Comparison of ENCODE assay signal across 8 mouse cellular contexts in genomic region chr6:99026635-99027541, GRCm38 (mm10).
A peak's percentile ranks its signal among the peaks of the same experiment; 100 is the strongest.
DNase-seq lines count a peak whose midpoint lies in the region; ATAC-seq and TF ChIP-seq lines count a peak whose summit lies in the region.

No protein-coding gene starts in this region.

- H3K4me2 ChIP-seq in CH12.LX (ENCODE audit: insufficient read depth, low read depth, poor library complexity, severe bottlenecking) = peak overlapping the region; percentile 24
- H3K4me2 ChIP-seq in forebrain, embryonic 12.5 days = peak overlapping the region; percentile 81
- H3K4me2 ChIP-seq in midbrain, embryonic 16.5 days (ENCODE audit: low read length) = peak overlapping the region; percentile 74

- peak; percentile 41 for TF ChIP-seq POLR2A in CH12.LX (IDR thresholded peaks at IDR 0.05; ENCODE audit: low read depth, low read length)
- TF ChIP-seq POLR2A in cerebellum, adult 2 months (IDR thresholded peaks at IDR 0.05; ENCODE audit: borderline replicate concordance, insufficient read depth, low read length) = no peak

- dilution Hi-C loops in CH12.LX (cut with MboI; ENCODE audit: extremely low pct_ligation_motif_present, extremely low pct_unique_long_range_greater_than_20kb, low sequenced_read_pairs) = no loop called here

- TF ChIP-seq RAD21 in CH12.LX (IDR thresholded peaks at IDR 0.05; ENCODE audit: low read depth, low read length) = no peak

- H3K4me1 ChIP-seq in CH12.LX (ENCODE audit: control insufficient read depth in 1 of 2, insufficient read depth in 2 of 2) = peaks cover 4 to 41% of the 10 kb centered on the region in 2 experiments; a peak in 3 of 4 replicates
- peaks cover 50% of the 10 kb centered on the region for H3K4me1 ChIP-seq in forebrain, embryonic 12.5 days
- H3K4me1 ChIP-seq in limb, embryonic 10.5 days = peaks cover 54% of the 10 kb centered on the region
- H3K4me1 ChIP-seq in midbrain, embryonic 16.5 days (ENCODE audit: control insufficient read depth, insufficient read depth, low read length) = peaks cover 16% of the 10 kb centered on the region
- H3K4me1 ChIP-seq in cerebellum, adult 2 months (ENCODE audit: control insufficient read depth, insufficient read depth, low read length) = no peaks in the 10 kb centered on the region; the same call in 1 of the 2 replicates

- H3K27me3 ChIP-seq in CH12.LX (replicated peaks) = no peaks in the 10 kb centered on the region
- H3K27me3 ChIP-seq in forebrain, embryonic 12.5 days = no peaks in the 10 kb centered on the region
- H3K27me3 ChIP-seq in limb, embryonic 10.5 days (ENCODE audit: low read depth, poor library complexity, severe bottlenecking) = peaks cover 68% of the 10 kb centered on the region
- H3K27me3 ChIP-seq in midbrain, embryonic 16.5 days (ENCODE audit: control insufficient read depth, insufficient read depth, low read depth, low read length) = no peaks in the 10 kb centered on the region
- peaks cover 2% of the 10 kb centered on the region; the same call in 1 of the 2 replicates for H3K27me3 ChIP-seq in cerebellum, adult 2 months (ENCODE audit: control insufficient read depth, insufficient read depth, low read length)

- WGBS in forebrain, embryonic 12.5 days = 14% methylated on average over 19 of the region's 19 CpGs
- 15% methylated on average over 19 of the region's 19 CpGs for WGBS in limb, embryonic 10.5 days
- 13% methylated on average over 19 of the region's 19 CpGs for WGBS in midbrain, embryonic 16.5 days
- WGBS in cerebellum, adult 2 months = 53% methylated on average over 19 of the region's 19 CpGs

- peak overlapping the region; percentile 74 to 89 (median 79) for H3K4me3 ChIP-seq in CH12.LX (replicated peaks in 1 of 3; ENCODE audit: low read depth in 2 of 3, low read length in 2 of 3, poor library complexity in 1 of 3)
- peak overlapping the region; percentile 67 for H3K4me3 ChIP-seq in forebrain, embryonic 12.5 days (replicated peaks)
- H3K4me3 ChIP-seq in limb, embryonic 10.5 days = peak overlapping the region; percentile 71
- peak overlapping the region; percentile 68 for H3K4me3 ChIP-seq in midbrain, embryonic 16.5 days (ENCODE audit: low read depth, low read length)
- no peak overlapping the region for H3K4me3 ChIP-seq in cerebellum, adult 2 months (replicated peaks; ENCODE audit: insufficient read depth, low read depth, low read length)

- TF ChIP-seq CTCF in CH12.LX (conservative IDR thresholded peaks at IDR 0.05 in 1 of 2, IDR thresholded peaks at IDR 0.05 in 1 of 2; ENCODE audit: low read depth in 2 of 2, low read length in 2 of 2) = no peak
- no peak for TF ChIP-seq CTCF in cerebellum, adult 2 months (IDR thresholded peaks at IDR 0.05; ENCODE audit: borderline replicate concordance, insufficient read depth, low read depth, low read length)

- H3K9ac ChIP-seq in CH12.LX (ENCODE audit: insufficient read depth, low read depth) = peak overlapping the region; percentile 96
- H3K9ac ChIP-seq in forebrain, embryonic 12.5 days = peak overlapping the region; percentile 81
- H3K9ac ChIP-seq in midbrain, embryonic 16.5 days (ENCODE audit: low read depth, low read length) = peak overlapping the region; percentile 77

- peak; percentile 5; the same call in 1 of the 2 replicates for TF ChIP-seq EP300 in CH12.LX (IDR thresholded peaks at IDR 0.05; ENCODE audit: low read length)

- DNase-seq in A20 (ENCODE audit: low read depth, low spot score) = peak; percentile 72
- peak; percentile 72 for DNase-seq in CH12.LX (ENCODE audit: extremely low read depth)
- DNase-seq in limb, embryonic 10.5 days (ENCODE audit: low spot score) = no peak
- no peak for DNase-seq in urinary bladder, adult 2 months (ENCODE audit: low spot score)
- DNase-seq in cerebellum, adult 2 months = no peak
- no peak for DNase-seq in cerebellum, adult 8-10 months

- in situ Hi-C loops in CH12.LX (cut with MboI; ENCODE audit: low pct_ligation_motif_present, low pct_unique_long_range_greater_than_20kb, low sequenced_read_pairs) = no loop called here

- H3K9me3 ChIP-seq in CH12.LX (replicated peaks; ENCODE audit: low read length) = no peaks in the 10 kb centered on the region
- no peaks in the 10 kb centered on the region for H3K9me3 ChIP-seq in forebrain, embryonic 12.5 days
- no peaks in the 10 kb centered on the region for H3K9me3 ChIP-seq in limb, embryonic 10.5 days (replicated peaks)
- H3K9me3 ChIP-seq in midbrain, embryonic 16.5 days (replicated peaks; ENCODE audit: control insufficient read depth, low read length, poor library complexity, severe bottlenecking) = no peaks in the 10 kb centered on the region

- no peak for ATAC-seq in forebrain, embryonic 12.5 days (ENCODE audit: low FRiP score)
- ATAC-seq in midbrain, embryonic 16.5 days = no peak

- H3K36me3 ChIP-seq in CH12.LX (replicated peaks in 1 of 2; ENCODE audit: control insufficient read depth in 1 of 2, insufficient read depth in 1 of 2, low read length in 1 of 2) = peaks cover 0 to 3% of the 10 kb centered on the region in 2 experiments
- no peaks in the 10 kb centered on the region for H3K36me3 ChIP-seq in forebrain, embryonic 12.5 days (replicated peaks)
- no peaks in the 10 kb centered on the region for H3K36me3 ChIP-seq in limb, embryonic 10.5 days
- no peaks in the 10 kb centered on the region for H3K36me3 ChIP-seq in midbrain, embryonic 16.5 days (ENCODE audit: control insufficient read depth, insufficient read depth, low read length)

- H3K79me2 ChIP-seq in CH12.LX (replicated peaks; ENCODE audit: control insufficient read depth, extremely low read depth, insufficient read depth, poor library complexity, severe bottlenecking) = peaks cover 94% of the 10 kb centered on the region

- H3K27ac ChIP-seq in CH12.LX (ENCODE audit: insufficient read depth, low read depth) = peak overlapping the region; percentile 92
- H3K27ac ChIP-seq in forebrain, embryonic 12.5 days = peak overlapping the region; percentile 89; the same call in 1 of the 2 replicates
- H3K27ac ChIP-seq in limb, embryonic 10.5 days = peak overlapping the region; percentile 90; the same call in 1 of the 2 replicates
- H3K27ac ChIP-seq in midbrain, embryonic 16.5 days (ENCODE audit: low read length) = peak overlapping the region; percentile 77
- no peak overlapping the region for H3K27ac ChIP-seq in cerebellum, adult 2 months (ENCODE audit: insufficient read depth, low read length)

TF ChIP-seq in CH12.LX, 34 proteins besides CTCF, POLR2A, EP300 and RAD21:
- TF ChIP-seq ZMIZ1 (IDR thresholded peaks at IDR 0.05; ENCODE audit: low read depth, low read length) (peak; percentile 54; the same call in 1 of the 2 replicates), TCF12 (IDR thresholded peaks at IDR 0.05; ENCODE audit: low read depth, low read length) (no peak), ETS1 (conservative IDR thresholded peaks at IDR 0.05; ENCODE audit: low read depth, low read length) (peak; percentile 50; the same call in 1 of the 2 replicates), NRF1 (IDR thresholded peaks at IDR 0.05; ENCODE audit: low read depth, low read length) (no peak), KAT2A (IDR thresholded peaks at IDR 0.05; ENCODE audit: insufficient replicate concordance, low read length) (no peak), UBTF (IDR thresholded peaks at IDR 0.05; ENCODE audit: low read depth, low read length) (peak; percentile 82; the same call in 1 of the 2 replicates), ELF1 (IDR thresholded peaks at IDR 0.05; ENCODE audit: low read depth, low read length) (no peak; the same call in none of the 2 replicates), GABPA (IDR thresholded peaks at IDR 0.05; ENCODE audit: insufficient replicate concordance, low read depth, low read length) (no peak), HCFC1 (IDR thresholded peaks at IDR 0.05; ENCODE audit: low read depth, low read length) (no peak), SIN3A (IDR thresholded peaks at IDR 0.05; ENCODE audit: low read length) (peak; percentile 18; the same call in 1 of the 2 replicates), MYC (IDR thresholded peaks at IDR 0.05; ENCODE audit: low read depth, low read length) (no peak), PAX5 (IDR thresholded peaks at IDR 0.05; ENCODE audit: low read length) (no peak), ZNF384 (IDR thresholded peaks at IDR 0.05; ENCODE audit: low read depth, low read length) (peak; percentile 61), BHLHE40 (IDR thresholded peaks at IDR 0.05; ENCODE audit: low read depth, low read length) (peak; percentile 42; the same call in 1 of the 2 replicates)

Comparison
In these comparisons a context has a peak if more than half of its experiments do, and no peak if none do; other contexts are left out.
1. DNase-seq: peak in A20 (single experiment) and CH12.LX (single experiment); none in limb, embryonic 10.5 days (single experiment), urinary bladder, adult 2 months (single experiment), cerebellum, adult 2 months (0 of 2) and cerebellum, adult 8-10 months (single experiment).
2. H3K4me2 ChIP-seq: peak in every context shown above with its lines; median percentile 81 in forebrain, embryonic 12.5 days; 74 in midbrain, embryonic 16.5 days; 24 in CH12.LX.
3. Peak in every context shown above with its lines, with median percentiles within 50 percentile points of each other: H3K9ac ChIP-seq.